Mouse (Mus musculus): ENCODE measurements around the gene Baz2a. TPM values are rescaled to one million over a fixed set of nuclear protein-coding genes. Genes with fewer than 3 reads are reported as not detected.
A peak's percentile ranks its signal among the peaks of the same experiment; 100 is the strongest.
"Not testable (repeated sequence)": the region's sequence is repeated elsewhere in the genome, so short reads cannot be mapped to it uniquely, and the experiment has no call there.

The Baz2a gene
- polyA plus RNA-seq, 1 experiment from 2014 or later: 8.1 TPM

GRCm38 (mm10) chr10:128149592-128149991 is 58.2 kb downstream of the Baz2a start:
- 0% methylated on average over 5 of the region's 5 CpGs for WGBS
- Histone ChIP-seq H3K4me2 (replicated peaks; ENCODE audit: low read depth) (peak overlapping the region; percentile 49), H3K9me3 (ENCODE audit: control insufficient read depth) (no peaks in the 10 kb centered on the region), H3K27ac (ENCODE audit: low read depth, low read length) (peak overlapping the region; percentile 51), H3K27me3 (replicated peaks; ENCODE audit: control insufficient read depth, insufficient read depth, low read length) (no peaks in the 10 kb centered on the region), H3K9ac (ENCODE audit: low read depth, low read length) (no peak overlapping the region), H3K36me3 (ENCODE audit: control insufficient read depth, insufficient read depth) (peaks cover 13% of the 10 kb centered on the region; the same call in 1 of the 2 replicates), H3K4me1 (replicated peaks; ENCODE audit: control insufficient read depth, insufficient read depth, low read length) (no peaks in the 10 kb centered on the region), H3K4me3 (ENCODE audit: low read depth, low read length) (peak overlapping the region; percentile 5; the same call in 1 of the 2 replicates)
- TF ChIP-seq CTCF (IDR thresholded peaks at IDR 0.05; ENCODE audit: low read depth): peak; percentile 70
- ATAC-seq: peak; percentile 97

- Histone ChIP-seq H3K9ac (ENCODE audit: low read depth, low read length) (no peak overlapping the region), H3K9me3 (ENCODE audit: control insufficient read depth) (no peaks in the 10 kb centered on the region), H3K4me3 (ENCODE audit: low read depth, low read length) (no peak overlapping the region), H3K36me3 (ENCODE audit: control insufficient read depth, insufficient read depth) (no peaks in the 10 kb centered on the region), H3K4me2 (replicated peaks; ENCODE audit: low read depth) (no peak overlapping the region), H3K4me1 (replicated peaks; ENCODE audit: control insufficient read depth, insufficient read depth, low read length) (no peaks in the 10 kb centered on the region), H3K27ac (ENCODE audit: low read depth, low read length) (no peak overlapping the region), H3K27me3 (replicated peaks; ENCODE audit: control insufficient read depth, insufficient read depth, low read length) (no peaks in the 10 kb centered on the region)
- ATAC-seq: no peak
- no peak for TF ChIP-seq CTCF (IDR thresholded peaks at IDR 0.05; ENCODE audit: low read depth)
- 76% methylated on average over 14 of the region's 14 CpGs for WGBS
These were observed 59.6 kb downstream of the Baz2a start for GRCm38 (mm10) chr10:128150941-128151340.

- no peak for ATAC-seq
- Histone ChIP-seq H3K9ac (ENCODE audit: low read depth, low read length) (no peak overlapping the region), H3K27me3 (replicated peaks; ENCODE audit: control insufficient read depth, insufficient read depth, low read length) (no peaks in the 10 kb centered on the region), H3K4me2 (replicated peaks; ENCODE audit: low read depth) (no peak overlapping the region), H3K4me3 (ENCODE audit: low read depth, low read length) (no peak overlapping the region), H3K4me1 (replicated peaks; ENCODE audit: control insufficient read depth, insufficient read depth, low read length) (no peaks in the 10 kb centered on the region), H3K9me3 (ENCODE audit: control insufficient read depth) (no peaks in the 10 kb centered on the region), H3K36me3 (ENCODE audit: control insufficient read depth, insufficient read depth) (0 out of 2 replicates have a peak, but pooled peaks cover 3% of the 10 kb centered on the region), H3K27ac (ENCODE audit: low read depth, low read length) (no peak overlapping the region)
- no peak for TF ChIP-seq CTCF (IDR thresholded peaks at IDR 0.05; ENCODE audit: low read depth)
- WGBS: 76% methylated on average over 3 of the region's 3 CpGs
These were observed 62.6 kb downstream of the Baz2a start for GRCm38 (mm10) chr10:128153978-128154377.

- H3K36me3 ChIP-seq (ENCODE audit: control insufficient read depth, insufficient read depth); H3K4me2 ChIP-seq (replicated peaks; ENCODE audit: low read depth); H3K9me3 ChIP-seq (ENCODE audit: control insufficient read depth); ATAC-seq; H3K9ac ChIP-seq (ENCODE audit: low read depth, low read length); H3K4me1 ChIP-seq (replicated peaks; ENCODE audit: control insufficient read depth, insufficient read depth, low read length); H3K27me3 ChIP-seq (replicated peaks; ENCODE audit: control insufficient read depth, insufficient read depth, low read length); H3K27ac ChIP-seq (ENCODE audit: low read depth, low read length); H3K4me3 ChIP-seq (ENCODE audit: low read depth, low read length): not testable (repeated sequence)
- WGBS: 88% methylated on average over 2 of the region's 3 CpGs
These were observed 74.3 kb downstream of the Baz2a start for GRCm38 (mm10) chr10:128165726-128166125.

- Histone ChIP-seq H3K4me3 (ENCODE audit: low read depth, low read length) (no peak overlapping the region), H3K4me2 (replicated peaks; ENCODE audit: low read depth) (no peak overlapping the region), H3K9me3 (ENCODE audit: control insufficient read depth) (no peaks in the 10 kb centered on the region), H3K9ac (ENCODE audit: low read depth, low read length) (no peak overlapping the region), H3K4me1 (replicated peaks; ENCODE audit: control insufficient read depth, insufficient read depth, low read length) (no peaks in the 10 kb centered on the region), H3K27me3 (replicated peaks; ENCODE audit: control insufficient read depth, insufficient read depth, low read length) (no peaks in the 10 kb centered on the region), H3K36me3 (ENCODE audit: control insufficient read depth, insufficient read depth) (no peaks in the 10 kb centered on the region), H3K27ac (ENCODE audit: low read depth, low read length) (no peak overlapping the region)
- ATAC-seq: no peak
- 40% methylated on average over 6 of the region's 6 CpGs for WGBS
- no peak for TF ChIP-seq CTCF (IDR thresholded peaks at IDR 0.05; ENCODE audit: low read depth)
These were observed 75.7 kb downstream of the Baz2a start for GRCm38 (mm10) chr10:128167091-128167490.

GRCm38 (mm10) chr10:128171348-128171747 is 80.0 kb downstream of the Baz2a start:
- not testable (repeated sequence) for H3K27me3 ChIP-seq (replicated peaks; ENCODE audit: control insufficient read depth, insufficient read depth, low read length); H3K27ac ChIP-seq (ENCODE audit: low read depth, low read length); H3K4me2 ChIP-seq (replicated peaks; ENCODE audit: low read depth); H3K9me3 ChIP-seq (ENCODE audit: control insufficient read depth); H3K4me1 ChIP-seq (replicated peaks; ENCODE audit: control insufficient read depth, insufficient read depth, low read length); H3K36me3 ChIP-seq (ENCODE audit: control insufficient read depth, insufficient read depth); H3K4me3 ChIP-seq (ENCODE audit: low read depth, low read length); ATAC-seq; H3K9ac ChIP-seq (ENCODE audit: low read depth, low read length)
- WGBS: 96% methylated on average over 10 of the region's 10 CpGs

- TF ChIP-seq CTCF (IDR thresholded peaks at IDR 0.05; ENCODE audit: low read depth): no peak
- H3K9ac ChIP-seq (ENCODE audit: low read depth, low read length): 0 out of 2 replicates have a peak overlapping the region, but pooled peaks have one; percentile 41
- H3K27me3 ChIP-seq (replicated peaks; ENCODE audit: control insufficient read depth, insufficient read depth, low read length): no peaks in the 10 kb centered on the region
- H3K4me2 ChIP-seq (replicated peaks; ENCODE audit: low read depth): peak overlapping the region; percentile 61
- 11% methylated on average over 3 of the region's 3 CpGs for WGBS
- H3K36me3 ChIP-seq (ENCODE audit: control insufficient read depth, insufficient read depth): no peaks in the 10 kb centered on the region
- peaks cover 4% of the 10 kb centered on the region; the same call in 1 of the 2 replicates for H3K4me1 ChIP-seq (replicated peaks; ENCODE audit: control insufficient read depth, insufficient read depth, low read length)
- H3K9me3 ChIP-seq (ENCODE audit: control insufficient read depth): no peaks in the 10 kb centered on the region
- H3K4me3 ChIP-seq (ENCODE audit: low read depth, low read length): peak overlapping the region; percentile 50
- H3K27ac ChIP-seq (ENCODE audit: low read depth, low read length): no peak overlapping the region
- no peak for ATAC-seq
These were observed 83.9 kb downstream of the Baz2a start for GRCm38 (mm10) chr10:128175302-128175701.

Measured in intestine, postnatal 0 days (tissue).